Mouse (Mus musculus): ENCODE measurements around the gene Sept9. TPM values are rescaled to one million over a fixed set of nuclear protein-coding genes. Genes with fewer than 3 reads are reported as not detected.

The Sept9 gene
- total RNA-seq, 2 experiments from 2014 or later: 94.9 to 103 TPM

- no peak for DNase-seq
- intact Hi-C loops (cut with DNase I): no loop called here
Measured at GRCm38 (mm10) chr11:117283048-117283888, 83.8 kb downstream of the Sept9 start.

- intact Hi-C loops (cut with DNase I): no loop called here
- no peak for DNase-seq
Measured at GRCm38 (mm10) chr11:117283889-117284450, 84.5 kb downstream of the Sept9 start.

- DNase-seq: peak; percentile 58
- intact Hi-C loops (cut with DNase I): no loop called here
Measured at GRCm38 (mm10) chr11:117284721-117285605, 85.5 kb downstream of the Sept9 start.

- intact Hi-C loops (cut with DNase I): no loop called here
- DNase-seq: no peak
Measured at GRCm38 (mm10) chr11:117285606-117285931, 86.1 kb downstream of the Sept9 start.

GRCm38 (mm10) chr11:117287792-117288191 lies 88.3 kb downstream of the Sept9 start:
- intact Hi-C loops (cut with DNase I): no loop called here
- no peak for DNase-seq

GRCm38 (mm10) chr11:117288765-117289164 lies 89.3 kb downstream of the Sept9 start:
- DNase-seq: no peak
- intact Hi-C loops (cut with DNase I): no loop called here

GRCm38 (mm10) chr11:117291271-117292059 lies 92.0 kb downstream of the Sept9 start:
- DNase-seq: no peak
- intact Hi-C loops (cut with DNase I): no loop called here

GRCm38 (mm10) chr11:117292446-117292845 lies 93.0 kb downstream of the Sept9 start:
- intact Hi-C loops (cut with DNase I): no loop called here
- no peak for DNase-seq

- no peak for DNase-seq
- intact Hi-C loops (cut with DNase I): no loop called here
Measured at GRCm38 (mm10) chr11:117295266-117295665, 95.8 kb downstream of the Sept9 start.

- intact Hi-C loops (cut with DNase I): no loop called here
- DNase-seq: no peak
Measured at GRCm38 (mm10) chr11:117296116-117296499, 96.6 kb downstream of the Sept9 start.

- DNase-seq: no peak
- intact Hi-C loops (cut with DNase I): no loop called here
Measured at GRCm38 (mm10) chr11:117296500-117297189, 97.2 kb downstream of the Sept9 start.

GRCm38 (mm10) chr11:117297190-117297829 lies 97.8 kb downstream of the Sept9 start:
- intact Hi-C loops (cut with DNase I): no loop called here

GRCm38 (mm10) chr11:117299741-117300140 lies 100.3 kb downstream of the Sept9 start:
- intact Hi-C loops (cut with DNase I): no loop called here

More at GRCm38 (mm10) chr11:117297190-117297829, 97.8 kb downstream of the Sept9 start:
- DNase-seq: no peak

GRCm38 (mm10) chr11:117300809-117301208 lies 101.3 kb downstream of the Sept9 start:
- no peak for DNase-seq
- intact Hi-C loops (cut with DNase I): no loop called here

More at GRCm38 (mm10) chr11:117299741-117300140, 100.3 kb downstream of the Sept9 start:
- DNase-seq: no peak

GRCm38 (mm10) chr11:117301716-117302115 lies 102.3 kb downstream of the Sept9 start:
- no peak for DNase-seq
- intact Hi-C loops (cut with DNase I): no loop called here

- intact Hi-C loops (cut with DNase I): no loop called here
- DNase-seq: no peak
Measured at GRCm38 (mm10) chr11:117302371-117302770, 102.9 kb downstream of the Sept9 start.

- DNase-seq: no peak
- intact Hi-C loops (cut with DNase I): no loop called here
Measured at GRCm38 (mm10) chr11:117305509-117306188, 106.2 kb downstream of the Sept9 start.

GRCm38 (mm10) chr11:117306311-117307088 lies 107.0 kb downstream of the Sept9 start:
- no peak for DNase-seq
- intact Hi-C loops (cut with DNase I): no loop called here
